Mouse (Mus musculus) heart, adult 2 months (tissue): ENCODE measurements around the gene Hs1bp3. TPM values are rescaled to one million over a fixed set of nuclear protein-coding genes. Genes with fewer than 3 reads are reported as not detected.
A peak's percentile ranks its signal among the peaks of the same experiment; 100 is the strongest.

ENCODE experiments used
- DNase-seq, 2 experiments: peaks; one replicate each; pipeline ENCODE4 v3.0.0; 2021
- H3K27ac ChIP-seq: fragments of 200-600 bp; 2 replicates; pipeline ENCODE4 v1.8.1; 2022
- H3K27me3 ChIP-seq: fragments of 200-500 bp; 2 replicates; pipeline ENCODE4 v1.6.1; 2012; ENCODE audit warnings: mild to moderate bottlenecking, low read length, inconsistent platforms, mixed read lengths; ENCODE audit not compliant: control insufficient read depth, insufficient read depth
- H3K36me3 ChIP-seq: fragments of 200-500 bp; 2 replicates; pipeline ENCODE4 v1.6.1; 2012; ENCODE audit warnings: low read length, inconsistent platforms; ENCODE audit not compliant: control insufficient read depth, insufficient read depth
- H3K4me1 ChIP-seq: fragments of 200-500 bp; 2 replicates; pipeline ENCODE4 v1.6.1; 2011; ENCODE audit warnings: low read length; ENCODE audit not compliant: control insufficient read depth, insufficient read depth
- H3K4me3 ChIP-seq: fragments of 200-600 bp; 2 replicates; pipeline ENCODE4 v1.8.1; 2022
- H3K79me2 ChIP-seq: fragments of 200-500 bp; replicated peaks from 2 replicates; pipeline ENCODE4 v1.6.1; 2012; ENCODE audit warnings: mild to moderate bottlenecking, inconsistent platforms, low read length, moderate library complexity, mixed read lengths; ENCODE audit not compliant: control insufficient read depth, insufficient read depth
- H3K9ac ChIP-seq: fragments of 200-500 bp; 2 replicates; pipeline ENCODE4 v1.6.1; 2012; ENCODE audit warnings: low read depth, mild to moderate bottlenecking, control low read depth, inconsistent platforms, low read length, mixed read lengths
- CTCF ChIP-seq: fragments of 200-600 bp; IDR thresholded peaks from 2 replicates; pipeline ENCODE4 v1.8.1; 2022; ENCODE audit warnings: antibody characterized with exemption, mild to moderate bottlenecking, moderate library complexity
- EP300 ChIP-seq: fragments of 200-500 bp; IDR thresholded peaks from 2 replicates; pipeline ENCODE4 v1.6.1; 2011; ENCODE audit warnings: low read depth, low read length, control low read depth; ENCODE audit not compliant: insufficient read depth
- POLR2A ChIP-seq: fragments of 200-500 bp; IDR thresholded peaks from 2 replicates; pipeline ENCODE4 v1.6.1; 2011; ENCODE audit warnings: mild to moderate bottlenecking, low read depth, low read length, control low read depth; ENCODE audit not compliant: insufficient read depth
- WGBS: fragments of 180-500 bp; shearing (Covaris S2); methylation state at CpG from one replicate; pipeline ENCODE4 v1.1.7; 2018; 5-methylcytosine and 5-hydroxymethylcytosine counted together
- intact Hi-C: fragments of 180-260 bp; cut with DNase I; formaldehyde crosslinking; loops from one replicate; pipeline ENCODE4 v1.15.1; 2025
- polyA plus RNA-seq: library from polyadenylated mRNA; depleted of rRNA; stranded (reverse); fragments of >200 nt; gene quantifications from 2 replicates; pipeline ENCODE4 v1.2.3, GENCODE M21; 2012
- total RNA-seq, 2 experiments: library from RNA; stranded (reverse); gene quantifications; 2 replicates each; pipeline ENCODE4 v1.2.3; 2021

The Hs1bp3 gene
- total and polyA plus RNA-seq, 3 experiments = 12.7 to 17.3 (median 13.8) TPM

- Histone ChIP-seq H3K9ac (no peak overlapping the region), H3K4me1 (peaks cover 13% of the 10 kb centered on the region), H3K27ac (no peak overlapping the region), H3K36me3 (0 out of 2 replicates have a peak, but pooled peaks cover 2% of the 10 kb centered on the region), H3K27me3 (no peaks in the 10 kb centered on the region), H3K4me3 (no peak overlapping the region), H3K79me2 (no peaks in the 10 kb centered on the region)
- no peak for TF ChIP-seq CTCF
- DNase-seq = no peak
- intact Hi-C loops = loop anchor here (1.0 kb wide), 1 partner anchor 12 kb away; no protein-coding TSS in a partner anchor
- WGBS = 81% methylated on average over 9 of the region's 9 CpGs
Observed at GRCm38 (mm10) chr12:8380944-8381343, 67.7 kb downstream of the Hs1bp3 start.

GRCm38 (mm10) chr12:8381940-8382339, 68.7 kb downstream of the Hs1bp3 start:
- Histone ChIP-seq H3K79me2 (no peaks in the 10 kb centered on the region), H3K36me3 (0 out of 2 replicates have a peak, but pooled peaks cover 2% of the 10 kb centered on the region), H3K4me1 (peaks cover 20% of the 10 kb centered on the region), H3K27ac (no peak overlapping the region; the same call in 1 of the 2 replicates), H3K4me3 (no peak overlapping the region), H3K9ac (no peak overlapping the region), H3K27me3 (no peaks in the 10 kb centered on the region)
- DNase-seq = no peak
- intact Hi-C loops = loop anchor here (1.0 kb wide), 1 partner anchor 13 kb away; no protein-coding TSS in a partner anchor
- WGBS = 35% methylated on average over 2 of the region's 2 CpGs
- TF ChIP-seq EP300 (no peak), CTCF (no peak), POLR2A (no peak)

- no peak overlapping the region for H3K4me3 ChIP-seq
- intact Hi-C loops = no loop called here
- 0 out of 2 replicates have a peak, but pooled peaks cover 2% of the 10 kb centered on the region for H3K36me3 ChIP-seq
- H3K4me1 ChIP-seq = peaks cover 25% of the 10 kb centered on the region
- DNase-seq = no peak
- H3K79me2 ChIP-seq = no peaks in the 10 kb centered on the region
- 68% methylated on average over 6 of the region's 6 CpGs for WGBS
- H3K27ac ChIP-seq = no peak overlapping the region
- H3K27me3 ChIP-seq = no peaks in the 10 kb centered on the region
- no peak overlapping the region for H3K9ac ChIP-seq
- no peak for TF ChIP-seq CTCF
- no peak for TF ChIP-seq EP300
- TF ChIP-seq POLR2A = no peak
Observed at GRCm38 (mm10) chr12:8383822-8384221, 70.6 kb downstream of the Hs1bp3 start.

GRCm38 (mm10) chr12:8386451-8387011, 73.3 kb downstream of the Hs1bp3 start:
- 21% methylated on average over 6 of the region's 6 CpGs for WGBS
- H3K27me3 ChIP-seq = no peaks in the 10 kb centered on the region
- H3K36me3 ChIP-seq = no peaks in the 10 kb centered on the region
- H3K79me2 ChIP-seq = no peaks in the 10 kb centered on the region
- H3K27ac ChIP-seq = peak overlapping the region; percentile 68
- 0 out of 2 replicates have a peak, but pooled peaks have one; percentile 24 for TF ChIP-seq EP300
- no peak for TF ChIP-seq POLR2A
- no peak overlapping the region for H3K4me3 ChIP-seq
- intact Hi-C loops = loop anchor here (2.0 to 5.0 kb wide), 3 partner anchors 30 to 59 kb away; no protein-coding TSS in a partner anchor
- H3K4me1 ChIP-seq = peaks cover 16% of the 10 kb centered on the region
- DNase-seq = peak; percentile 58 to 65
- no peak overlapping the region for H3K9ac ChIP-seq

- intact Hi-C loops = loop anchor here (2.0 to 5.0 kb wide), 3 partner anchors 30 to 60 kb away; no protein-coding TSS in a partner anchor
- no peak overlapping the region for H3K4me3 ChIP-seq
- H3K4me1 ChIP-seq = peaks cover 13% of the 10 kb centered on the region
- 40% methylated on average over 1 of the region's 1 CpGs for WGBS
- no peak for DNase-seq
- no peak for TF ChIP-seq EP300
- no peak for TF ChIP-seq CTCF
- no peak for TF ChIP-seq POLR2A
- no peaks in the 10 kb centered on the region for H3K79me2 ChIP-seq
- H3K9ac ChIP-seq = no peak overlapping the region
- no peaks in the 10 kb centered on the region for H3K36me3 ChIP-seq
- no peaks in the 10 kb centered on the region for H3K27me3 ChIP-seq
- peak overlapping the region; percentile 68 for H3K27ac ChIP-seq
Observed at GRCm38 (mm10) chr12:8387281-8387680, 74.0 kb downstream of the Hs1bp3 start.
